In the genomic region with DNA sequence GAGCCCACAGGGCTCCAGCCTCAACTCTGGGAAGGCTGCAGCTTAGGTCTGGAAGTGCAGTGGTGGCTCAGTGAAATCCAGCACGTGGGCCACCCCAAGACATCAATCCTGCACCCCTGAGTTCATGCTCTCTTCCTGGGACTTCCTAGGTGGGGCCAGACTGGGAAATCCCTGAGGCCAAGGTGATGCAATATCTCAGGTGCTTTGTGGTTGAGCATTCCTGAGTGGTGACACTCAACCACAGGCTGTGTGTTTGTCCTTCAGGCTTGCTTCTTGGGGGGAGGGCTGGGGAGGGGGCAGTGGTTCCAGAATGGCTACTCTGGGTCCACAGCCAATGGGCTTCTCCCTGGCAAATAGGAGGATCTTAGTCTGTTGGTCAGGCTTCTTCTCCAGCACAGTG, we compare ENCODE assay signal across 13 mouse cellular contexts. TPM values are rescaled to one million over a fixed set of nuclear protein-coding genes. Genes with fewer than 3 reads are reported as not detected.
DNase-seq lines count a peak whose midpoint lies in the region; ATAC-seq and TF ChIP-seq lines count a peak whose summit lies in the region.
"Had no signal": no experiment of that assay in that cellular context is flagged by ENCODE, and none has a peak within 500 bp of the region (broad histone marks: within the 10 kb centered on the region; RNA-seq: fewer than 3 reads in every experiment).

No protein-coding gene starts in this region.

- H3K4me2 ChIP-seq in kidney, embryonic 14.5 days (replicated peaks; ENCODE audit: low read depth, low read length), result 0 out of 2 replicates have a peak overlapping the region, but pooled peaks have one; percentile 4
- H3K4me2 ChIP-seq: limb, embryonic 12.5 days; midbrain, embryonic 15.5 days; neural tube, embryonic 15.5 days had no signal

- no peaks in the 10 kb centered on the region for H3K27me3 ChIP-seq in kidney, embryonic 14.5 days (ENCODE audit: control insufficient read depth, insufficient read depth, low read length)
- H3K27me3 ChIP-seq in Patski, result no peaks in the 10 kb centered on the region
- H3K27me3 ChIP-seq: limb, embryonic 12.5 days; midbrain, embryonic 15.5 days; neural tube, embryonic 15.5 days had no signal

- DNase-seq in kidney, adult 18-20 months, result no peak
- DNase-seq in 3T3-L1 (ENCODE audit: low read depth, low spot score), result peak; percentile 81
- peak; percentile 25 for DNase-seq in Patski (ENCODE audit: low read depth, low spot score)
- DNase-seq in lung, postnatal 36 days, result peak; percentile 31
- DNase-seq in urinary bladder, adult 2 months (ENCODE audit: low spot score), result no peak
- DNase-seq in spleen, adult 18-20 months, result no peak
- DNase-seq: adrenal gland, postnatal 14 days; thymus, postnatal 14 days had no signal

- H3K27ac ChIP-seq in kidney, embryonic 14.5 days (ENCODE audit: low read depth, low read length), result no peak overlapping the region
- H3K27ac ChIP-seq: limb, embryonic 12.5 days; midbrain, embryonic 15.5 days; neural tube, embryonic 15.5 days had no signal

- POLR2A ChIA-PET in Patski (lab: Charles Lee), result no interaction called here

- ATAC-seq in kidney, embryonic 14.5 days (ENCODE audit: low FRiP score, low TSS enrichment), result no peak
- no peak for ATAC-seq in Patski
- ATAC-seq: midbrain, embryonic 15.5 days had no signal

- H3K4me3 ChIP-seq in kidney, embryonic 14.5 days (ENCODE audit: low read length), result no peak overlapping the region
- H3K4me3 ChIP-seq: limb, embryonic 12.5 days; midbrain, embryonic 15.5 days; neural tube, embryonic 15.5 days had no signal

- H3K4me1 ChIP-seq in kidney, embryonic 14.5 days (ENCODE audit: control insufficient read depth, insufficient read depth, low read length), result peaks cover 13% of the 10 kb centered on the region
- H3K4me1 ChIP-seq: midbrain, embryonic 15.5 days had no signal

- in situ Hi-C loops in Patski (cut with MboI; ENCODE audit: low pct_unique_long_range_greater_than_20kb), result loop anchor here (5.0 to 25.0 kb wide), 2 partner anchors 147 to 1078 kb away; a partner anchor contains a TSS

- H3K36me3 ChIP-seq in kidney, embryonic 14.5 days (ENCODE audit: control insufficient read depth, insufficient read depth, low read length), result no peaks in the 10 kb centered on the region
- H3K36me3 ChIP-seq: limb, embryonic 12.5 days; midbrain, embryonic 15.5 days; neural tube, embryonic 15.5 days had no signal

- WGBS in kidney, embryonic 14.5 days, result 64% methylated on average over 1 of the region's 1 CpGs

- CTCF ChIA-PET in Patski (lab: Charles Lee), result no interaction called here

- no peaks in the 10 kb centered on the region for H3K9me3 ChIP-seq in kidney, embryonic 14.5 days (ENCODE audit: control insufficient read depth, low read length)
- H3K9me3 ChIP-seq: limb, embryonic 12.5 days; midbrain, embryonic 15.5 days; neural tube, embryonic 15.5 days had no signal

- TF ChIP-seq CTCF in Patski (IDR thresholded peaks at IDR 0.05), result no peak

- H3K9ac ChIP-seq in kidney, embryonic 14.5 days (ENCODE audit: low read depth, low read length), result no peak overlapping the region
- H3K9ac ChIP-seq: limb, embryonic 12.5 days; midbrain, embryonic 15.5 days; neural tube, embryonic 15.5 days had no signal

RNA-seq across cellular contexts. Expression of a gene that starts 16.7 kb away (rescaled TPM):
- polyA plus RNA-seq in kidney, embryonic 14.5 days (2014; fragmentation: Nextera tagmentation; extraction: Ambion mirVana), result 0.14 and 0.15 TPM in 2 replicates
- polyA plus RNA-seq in Patski (2021), result 0.01 TPM
- 0.32 and 0.34 TPM in 2 replicates for polyA plus RNA-seq in urinary bladder, adult 2 months (2012; rRNA removed)

RNA-seq across cellular contexts. Expression of a gene that starts 45.5 kb away (rescaled TPM):
- 4.5 and 6.3 TPM in 2 replicates for polyA plus RNA-seq in kidney, embryonic 14.5 days (2014; fragmentation: Nextera tagmentation; extraction: Ambion mirVana)
- polyA plus RNA-seq in Patski (2021), result 1.1 TPM
- polyA plus RNA-seq in urinary bladder, adult 2 months (2012; rRNA removed), result 23.8 and 25.8 TPM in 2 replicates

RNA-seq across cellular contexts. Expression of a gene that starts 45.6 kb away (rescaled TPM):
- polyA plus RNA-seq in kidney, embryonic 14.5 days (2014; fragmentation: Nextera tagmentation; extraction: Ambion mirVana), result not detected in 2 replicates
- polyA plus RNA-seq in Patski (2021), result not detected
- polyA plus RNA-seq in urinary bladder, adult 2 months (2012; rRNA removed), result not detected in 2 replicates
- polyA plus RNA-seq: limb, embryonic 12.5 days; liver, embryonic 16.5 days; midbrain, embryonic 15.5 days; neural tube, embryonic 15.5 days had no signal

RNA-seq across cellular contexts. Expression of a gene that starts 45.6 kb away (rescaled TPM):
- 0.16 TPM in 1 of 2 replicates, not detected in the other for polyA plus RNA-seq in kidney, embryonic 14.5 days (2014; fragmentation: Nextera tagmentation; extraction: Ambion mirVana)
- polyA plus RNA-seq in Patski (2021), result 0.09 TPM
- 0.21 and 0.44 TPM in 2 replicates for polyA plus RNA-seq in urinary bladder, adult 2 months (2012; rRNA removed)
- polyA plus RNA-seq: limb, embryonic 12.5 days had no signal

RNA-seq across cellular contexts. Expression of a gene that starts 49.8 kb away (rescaled TPM):
- not detected in 2 replicates for polyA plus RNA-seq in kidney, embryonic 14.5 days (2014; fragmentation: Nextera tagmentation; extraction: Ambion mirVana)
- not detected for polyA plus RNA-seq in Patski (2021)
- polyA plus RNA-seq in urinary bladder, adult 2 months (2012; rRNA removed), result 0.37 and 0.38 TPM in 2 replicates

Comparison
In these comparisons a context has a peak if more than half of its experiments do, and no peak if none do; other contexts are left out.
1. DNase-seq: peak in 3T3-L1 (single experiment), Patski (single experiment) and lung, postnatal 36 days (single experiment); none in kidney, adult 18-20 months (single experiment), urinary bladder, adult 2 months (single experiment) and spleen, adult 18-20 months (0 of 2).